Mouse (Mus musculus) olfactory bulb, adult 2 months (tissue): Measurements from ENCODE around the gene Tacr2.
A peak's percentile ranks its signal among the peaks of the same experiment; 100 is the strongest.

ENCODE experiments used
- CTCF ChIP-seq: fragments of 200-500 bp; IDR thresholded peaks from 2 replicates; pipeline ENCODE4 v1.5.1; 2012; ENCODE audit warnings: low read depth, mild to moderate bottlenecking, low read length, moderate library complexity; ENCODE audit not compliant: insufficient read depth
- POLR2A ChIP-seq: fragments of 200-500 bp; IDR thresholded peaks from 2 replicates; pipeline ENCODE4 v1.6.1; 2012; ENCODE audit warnings: mild to moderate bottlenecking, low read depth, low read length, moderate library complexity; ENCODE audit not compliant: insufficient read depth

GRCm38 (mm10) chr10:62261115-62261886 is 9.1 kb downstream of the Tacr2 start:
- peak; percentile 48; the same call in 1 of the 2 replicates for TF ChIP-seq CTCF
- TF ChIP-seq POLR2A: no peak
